Mouse (Mus musculus): Measurements from ENCODE around the gene Dusp6. TPM values are rescaled to one million over a fixed set of nuclear protein-coding genes. Genes with fewer than 3 reads are reported as not detected.

Dusp6 gene
- total RNA-seq, 2 experiments from 2014 or later = 72.3 to 107 TPM

DNA sequence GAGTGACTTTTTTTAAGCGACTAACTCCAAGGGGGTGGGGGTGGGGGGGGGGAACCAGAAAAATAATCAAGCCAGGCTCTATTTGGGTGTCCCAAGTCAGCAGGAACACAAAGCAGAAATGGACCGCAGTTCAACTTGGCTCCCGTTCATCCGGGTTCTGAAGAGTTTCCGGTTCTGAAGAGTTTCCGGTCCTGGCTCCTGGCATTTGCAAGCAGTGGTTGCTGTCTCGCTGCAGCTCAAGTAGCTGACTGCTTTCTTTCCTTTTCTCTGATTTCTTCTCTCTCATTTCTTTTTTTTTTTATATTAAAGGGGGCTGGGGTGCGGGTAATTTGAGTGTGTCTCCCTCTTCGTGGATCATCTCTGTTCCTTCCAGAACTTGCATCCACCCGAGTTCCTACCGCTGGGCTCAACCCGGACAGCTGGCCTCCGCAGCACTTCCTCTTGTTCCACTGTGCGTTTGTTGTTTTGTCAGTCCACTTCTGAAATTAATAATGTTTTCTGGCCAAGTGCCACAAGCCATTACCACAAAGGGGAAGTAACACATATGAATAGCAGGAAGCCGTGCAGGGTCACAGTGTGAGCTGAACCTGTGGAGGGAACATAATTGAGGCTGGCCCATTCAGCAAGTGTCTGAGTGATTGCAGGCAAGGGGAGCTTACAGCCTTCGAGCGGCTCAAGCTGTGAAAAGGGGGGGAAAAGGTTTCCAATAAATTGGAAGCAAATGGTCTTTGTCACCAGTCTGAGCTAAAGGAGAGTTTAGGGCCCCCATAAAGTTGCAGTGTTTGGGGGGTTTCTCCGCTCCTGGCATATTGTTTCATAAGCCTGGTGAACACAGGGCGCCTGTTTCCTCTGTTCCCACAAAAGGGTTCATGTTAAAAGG, 5.6 kb downstream of the Dusp6 start:
- intact Hi-C loops (cut with DNase I) = no loop called here
- DNase-seq (ENCODE audit: low spot score in 2 of 2) = peak; percentile 33 to 46

DNA sequence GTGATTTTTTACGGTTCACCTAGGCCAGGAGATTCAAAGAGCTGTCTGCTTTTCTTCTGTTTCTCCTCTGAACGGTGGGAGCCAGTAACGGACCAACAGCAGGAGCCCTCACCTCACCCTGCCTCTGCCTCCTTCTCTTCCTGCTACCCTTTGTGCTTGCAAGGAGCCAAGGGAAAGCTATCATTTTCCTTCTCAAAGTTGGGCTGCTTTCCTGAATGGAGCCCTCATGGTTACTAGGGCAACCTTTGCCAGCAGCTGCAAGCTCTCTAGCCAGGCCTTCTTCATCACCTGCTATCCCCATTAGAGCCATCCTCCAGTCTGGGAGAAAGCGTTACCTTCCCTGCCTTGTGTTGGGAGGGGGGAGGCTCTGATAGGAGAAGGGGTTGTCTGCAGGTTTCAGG, 6.3 kb downstream of the Dusp6 start:
- intact Hi-C loops (cut with DNase I) = no loop called here
- peak in 1 of 2 experiments; percentile 13 for DNase-seq (ENCODE audit: low spot score in 2 of 2)

DNA sequence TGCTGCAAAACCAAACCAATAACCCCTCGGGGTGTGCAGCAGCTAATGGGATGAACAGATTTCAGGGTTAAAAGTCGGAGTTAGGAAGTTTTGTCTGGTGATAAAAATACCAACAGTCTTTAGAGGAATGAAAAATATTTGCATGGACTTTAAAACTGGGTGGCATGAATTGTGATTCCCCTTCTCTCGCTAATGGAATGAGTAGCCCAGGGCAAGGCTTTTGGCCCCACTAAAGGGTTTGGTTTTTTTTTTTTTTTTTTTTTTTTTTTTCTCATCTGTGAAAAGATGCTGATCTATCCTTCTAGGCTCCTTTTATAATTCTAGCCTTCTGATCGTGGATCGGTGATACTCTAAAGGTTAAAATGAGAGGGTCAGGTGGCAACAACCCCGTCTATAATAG, 6.7 kb downstream of the Dusp6 start:
- no peak for DNase-seq (ENCODE audit: low spot score in 2 of 2)
- intact Hi-C loops (cut with DNase I) = no loop called here

DNA sequence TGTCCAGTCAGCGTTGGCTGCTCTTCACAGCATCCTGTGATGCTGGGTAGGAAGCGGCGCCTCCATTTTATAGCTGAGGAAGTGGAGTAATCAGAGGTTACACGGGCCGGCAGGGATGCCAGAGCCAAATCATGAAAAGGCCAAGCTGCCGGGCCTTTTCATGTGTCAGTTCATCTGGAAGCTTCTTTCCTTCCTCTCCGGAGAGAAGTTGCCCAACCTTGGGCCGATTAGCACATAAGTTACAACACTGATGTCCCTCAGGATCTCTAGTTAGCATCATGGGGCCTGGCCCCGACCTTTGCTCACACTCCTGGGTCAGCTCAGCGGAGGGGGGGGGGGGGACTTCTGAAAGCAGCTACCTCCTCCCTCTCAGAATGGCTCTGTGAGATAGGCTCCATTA, 7.4 kb downstream of the Dusp6 start:
- intact Hi-C loops (cut with DNase I) = no loop called here
- DNase-seq (ENCODE audit: low spot score in 2 of 2) = no peak

DNA sequence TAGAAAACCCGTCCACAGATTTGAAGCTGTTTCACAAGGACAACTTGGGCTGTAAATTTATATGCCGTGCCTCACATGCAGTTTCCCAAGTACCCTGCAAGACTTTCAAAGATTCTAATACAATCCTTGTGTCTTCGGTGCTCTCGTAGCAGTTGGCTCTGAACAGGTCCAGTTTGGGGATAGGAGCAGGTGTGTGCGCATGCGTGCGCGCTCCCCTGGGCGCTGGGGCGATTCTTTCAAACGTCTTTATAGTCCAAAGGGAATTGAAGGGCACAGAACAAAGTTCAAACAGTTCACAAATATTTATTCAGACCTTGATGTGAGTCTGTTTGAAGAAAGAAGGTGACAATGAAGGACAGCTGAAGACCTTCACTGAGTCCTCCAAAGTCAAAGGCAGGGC, 8.0 kb downstream of the Dusp6 start:
- DNase-seq (ENCODE audit: low spot score in 2 of 2) = no peak
- intact Hi-C loops (cut with DNase I) = no loop called here

DNA sequence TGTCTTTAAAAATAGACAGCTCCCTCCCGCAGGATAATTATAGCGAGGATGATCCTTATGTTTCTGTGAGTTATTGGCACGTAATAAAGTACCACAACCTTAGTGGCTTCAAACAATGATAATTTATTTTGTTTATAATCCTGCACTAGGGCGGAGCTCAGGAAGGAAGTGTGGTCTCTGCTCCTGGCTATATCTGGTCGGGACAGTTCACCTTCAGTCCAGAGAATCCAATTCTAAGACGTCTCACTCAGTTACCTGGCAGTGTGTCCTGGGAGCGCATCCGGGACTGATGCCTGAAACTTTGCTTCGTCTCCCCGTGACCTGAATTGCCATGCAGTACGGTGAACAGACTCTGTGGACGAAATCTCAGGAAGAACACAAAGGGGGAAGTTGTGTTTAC, 10.0 kb downstream of the Dusp6 start:
- DNase-seq (ENCODE audit: low spot score in 2 of 2) = no peak
- intact Hi-C loops (cut with DNase I) = no loop called here

DNA sequence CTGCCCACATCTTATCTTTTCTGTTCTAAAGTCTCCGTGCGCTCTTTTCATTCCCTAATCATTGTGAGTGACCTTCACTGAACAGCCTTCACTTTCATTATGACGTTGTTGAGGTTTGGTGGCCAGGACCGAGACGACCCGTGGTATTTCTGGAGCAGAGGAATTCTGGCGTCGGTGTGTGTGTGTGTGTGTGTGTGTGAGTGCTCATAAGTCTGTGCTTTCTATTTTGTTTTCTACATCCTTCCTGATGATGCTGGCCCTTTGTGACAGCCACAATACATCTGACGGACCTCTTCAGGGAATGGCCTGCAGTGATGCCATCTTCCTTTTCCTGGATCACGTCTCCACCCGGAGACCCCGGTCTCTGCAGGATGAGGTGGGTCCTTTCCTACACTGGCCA, 11.6 kb downstream of the Dusp6 start:
- intact Hi-C loops (cut with DNase I) = no loop called here
- no peak for DNase-seq (ENCODE audit: low spot score in 2 of 2)

DNA sequence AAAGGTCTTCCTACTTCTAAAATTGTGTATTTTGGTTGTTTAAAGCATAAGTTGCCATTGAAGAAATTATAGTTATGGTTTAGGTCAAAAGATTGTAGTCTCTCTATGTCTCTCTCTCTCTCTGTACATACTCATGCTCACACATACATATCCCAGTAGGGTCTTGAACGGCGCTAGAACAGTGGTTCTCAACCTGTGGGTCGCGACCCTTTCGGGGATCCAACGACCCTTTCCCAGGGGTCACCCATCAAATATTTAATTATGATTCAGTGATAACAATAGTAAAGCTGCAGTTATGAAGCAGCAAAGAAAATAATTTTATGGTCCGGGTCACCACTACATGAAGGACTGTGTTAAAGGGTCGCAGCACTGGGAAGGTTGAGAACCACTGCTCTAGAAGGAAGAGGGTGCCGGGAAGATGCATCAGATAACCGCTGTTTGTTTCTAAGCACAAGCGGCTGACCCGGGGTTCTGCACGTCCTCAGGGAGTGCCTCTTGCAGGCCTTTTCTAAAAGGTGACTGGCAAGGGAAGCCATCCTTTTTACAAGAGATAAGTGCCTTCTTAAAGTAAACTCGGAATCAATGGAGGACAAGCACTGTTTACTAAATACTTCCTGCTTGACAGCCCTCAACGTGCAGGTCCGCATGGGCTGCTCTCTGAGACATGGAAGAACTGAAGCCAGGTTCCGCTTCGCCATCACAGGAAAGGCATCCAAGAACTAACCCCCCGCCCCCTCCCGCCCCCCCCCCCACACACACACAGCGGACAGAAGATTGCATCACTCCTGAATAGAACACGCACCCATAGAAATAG, 16.2 kb downstream of the Dusp6 start:
- DNase-seq (ENCODE audit: low spot score in 2 of 2) = no peak
- intact Hi-C loops (cut with DNase I) = no loop called here

DNA sequence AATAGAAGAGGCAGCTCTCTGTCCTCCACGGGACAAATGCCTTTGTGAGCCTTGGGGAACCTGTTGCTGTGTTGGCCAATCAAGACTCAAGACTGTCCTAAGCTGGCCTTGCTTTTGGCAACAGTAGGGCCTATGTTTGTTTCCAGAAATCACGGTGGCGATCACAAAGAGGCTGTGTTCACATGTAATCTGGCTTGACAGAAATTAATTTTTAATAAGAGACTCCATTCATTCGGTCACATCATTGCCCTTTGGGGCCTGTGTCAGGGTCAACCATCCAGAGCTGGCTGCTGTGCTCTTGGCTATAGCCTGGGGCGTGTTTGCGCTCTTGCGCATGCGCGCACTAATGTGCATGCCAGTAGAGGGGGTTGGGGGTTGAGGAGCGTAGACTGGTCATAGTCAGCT, 21.0 kb downstream of the Dusp6 start:
- no peak for DNase-seq (ENCODE audit: low spot score in 2 of 2)
- intact Hi-C loops (cut with DNase I) = loop anchor here (2.0 kb wide), 1 partner anchor 27 kb away; no protein-coding TSS in a partner anchor

DNA sequence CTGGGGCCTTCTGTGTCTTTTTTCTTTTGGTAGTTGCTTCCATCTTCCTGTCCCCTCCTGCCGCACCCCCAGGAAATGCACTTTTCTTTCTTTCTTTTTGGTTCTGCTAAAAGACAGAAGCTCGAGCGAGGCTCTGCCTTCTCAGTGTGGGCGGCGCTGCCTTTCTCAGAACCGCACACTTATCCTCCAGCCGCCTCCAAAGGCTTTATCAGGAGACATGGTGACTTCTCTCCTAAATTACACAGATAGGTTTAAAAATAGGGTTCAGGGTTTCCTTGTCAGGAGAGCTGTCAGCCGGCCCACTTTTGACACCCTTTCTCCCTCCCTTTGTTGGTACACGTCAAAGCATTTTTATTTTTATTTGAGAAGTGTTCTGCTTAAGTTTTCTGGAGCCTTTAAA, 21.9 kb downstream of the Dusp6 start:
- peak; percentile 55 to 63 for DNase-seq (ENCODE audit: low spot score in 2 of 2)
- intact Hi-C loops (cut with DNase I) = loop anchor here (1.0 to 2.0 kb wide), 2 partner anchors 26 to 38 kb away; no protein-coding TSS in a partner anchor

DNA sequence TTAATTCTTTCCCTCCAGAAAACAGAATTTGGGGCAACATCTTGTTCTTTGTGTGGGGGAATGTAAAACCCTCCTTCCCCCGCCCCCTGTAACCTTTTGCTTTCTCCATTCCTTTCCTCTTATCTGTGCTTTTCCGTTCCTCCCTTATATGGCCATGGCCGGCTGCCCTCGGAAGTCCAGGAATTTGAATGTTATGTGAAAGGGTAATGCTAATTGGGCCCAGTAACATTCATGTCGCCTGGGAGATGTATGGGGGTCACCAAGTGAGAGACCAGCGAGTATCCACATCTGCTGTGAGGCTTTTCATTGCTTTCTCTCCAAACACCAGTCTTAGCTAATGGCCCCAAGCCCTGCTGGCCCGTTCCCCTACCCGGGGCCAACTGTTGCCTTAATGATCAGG, 22.7 kb downstream of the Dusp6 start:
- intact Hi-C loops (cut with DNase I) = loop anchor here (1.0 to 2.0 kb wide), 2 partner anchors 25 to 38 kb away; no protein-coding TSS in a partner anchor

DNA sequence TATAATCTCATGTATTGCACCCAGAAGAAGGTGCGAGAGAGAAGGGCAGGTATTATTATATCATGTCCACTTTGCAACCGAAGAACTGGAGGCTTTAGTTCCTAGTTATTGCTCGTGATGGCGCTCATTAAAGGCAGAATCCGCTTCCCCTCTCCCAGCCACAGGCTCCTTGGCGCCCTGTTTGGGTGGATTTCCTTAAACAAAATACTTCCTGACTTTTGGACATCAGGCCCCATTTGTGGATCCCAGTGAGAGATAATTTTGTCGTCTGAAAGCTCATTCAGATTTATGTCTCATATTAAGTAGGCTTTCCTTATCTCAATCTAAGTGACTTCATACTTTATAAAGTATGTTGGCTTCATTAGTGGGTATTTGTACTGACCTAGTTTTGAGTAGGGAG, 23.2 kb downstream of the Dusp6 start:
- intact Hi-C loops (cut with DNase I) = no loop called here
- DNase-seq (ENCODE audit: low spot score in 2 of 2) = no peak

More for the DNA sequence above, 22.7 kb downstream of the Dusp6 start:
- DNase-seq (ENCODE audit: low spot score in 2 of 2) = no peak

DNA sequence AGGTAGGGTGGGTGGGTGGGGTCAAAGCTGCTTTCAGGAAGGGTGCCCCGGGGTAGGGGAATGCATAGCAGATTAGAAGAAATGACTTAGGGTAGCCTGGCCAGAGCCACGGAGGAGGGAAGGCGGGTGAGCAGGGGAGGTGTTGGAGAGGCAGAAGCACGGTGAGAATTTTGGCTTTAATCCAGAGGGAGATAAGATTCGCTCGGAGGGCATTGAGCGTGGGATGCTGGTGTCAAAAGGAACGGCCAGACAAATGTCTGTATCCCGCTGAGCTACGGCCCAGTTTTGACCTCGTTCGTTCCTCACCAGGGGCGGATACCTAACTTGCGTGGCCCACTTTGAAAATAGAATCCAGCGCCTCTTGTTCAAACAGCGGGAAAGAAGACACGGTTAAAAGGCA, 23.8 kb downstream of the Dusp6 start:
- intact Hi-C loops (cut with DNase I) = no loop called here
- DNase-seq (ENCODE audit: low spot score in 2 of 2) = peak in 1 of 2 experiments; percentile 18

DNA sequence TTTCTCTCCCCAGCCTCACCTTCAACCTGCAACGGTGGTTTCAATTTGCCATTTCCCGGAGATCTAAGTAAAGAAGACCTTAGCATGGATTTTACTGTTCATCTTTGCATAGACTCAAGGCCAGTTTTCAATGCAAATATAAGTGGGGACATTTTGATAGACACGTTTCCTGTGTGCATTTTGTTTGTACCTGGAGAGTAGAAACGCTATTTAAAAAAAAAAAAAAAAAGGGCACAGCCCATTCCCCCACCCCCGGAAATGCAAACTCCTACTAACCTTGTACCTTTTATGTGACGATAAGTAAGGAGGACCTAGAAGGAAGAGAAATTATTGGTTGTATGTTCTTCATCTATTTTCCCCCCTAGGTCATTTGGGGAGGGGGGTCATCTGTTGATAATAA, 24.2 kb downstream of the Dusp6 start:
- DNase-seq (ENCODE audit: low spot score in 2 of 2) = no peak
- intact Hi-C loops (cut with DNase I) = no loop called here

DNA sequence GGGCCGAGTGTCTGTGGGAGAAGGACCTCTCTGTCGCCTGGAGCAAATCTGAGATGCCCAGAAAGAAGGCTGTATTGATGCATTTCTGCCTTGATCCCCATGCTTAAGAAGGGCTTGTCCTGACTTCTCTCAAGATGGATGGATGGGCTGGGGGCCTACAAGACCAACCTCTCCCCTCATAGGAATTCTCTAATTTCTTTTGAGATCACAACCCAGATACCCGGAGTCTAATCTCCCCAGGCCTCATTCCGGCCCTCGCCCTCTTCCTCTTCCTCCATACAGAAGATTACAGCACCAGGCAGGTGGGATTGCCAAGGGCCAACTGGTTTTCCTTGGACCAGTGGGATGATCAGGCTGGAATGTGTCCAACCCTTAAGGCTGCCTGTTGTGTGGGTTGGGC, 26.1 kb downstream of the Dusp6 start:
- intact Hi-C loops (cut with DNase I) = no loop called here
- DNase-seq (ENCODE audit: low spot score in 2 of 2) = no peak

DNA sequence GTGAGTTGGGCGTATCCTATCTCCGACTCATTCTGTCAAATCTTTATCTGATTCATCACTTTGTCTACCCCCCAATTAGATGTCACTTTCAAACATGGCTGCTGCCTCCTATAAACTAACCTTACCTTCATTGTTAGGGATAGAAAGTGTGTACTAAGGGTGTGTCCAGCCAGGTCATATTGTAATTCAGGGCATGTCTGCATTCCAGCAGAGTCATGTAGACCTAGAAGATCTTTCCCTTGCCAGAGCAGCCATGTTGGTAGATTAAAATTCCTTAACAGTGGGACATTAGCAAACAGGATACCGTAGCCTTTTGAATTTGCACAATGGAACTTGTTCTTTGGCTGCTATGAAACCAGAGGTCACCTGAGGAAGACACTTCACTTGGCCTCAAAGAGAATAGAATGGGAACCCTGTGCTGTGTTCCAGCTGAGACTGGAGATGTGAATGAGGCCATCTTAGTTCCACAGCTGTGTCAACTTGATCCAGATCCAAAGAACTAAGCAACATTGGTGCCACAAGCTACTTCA, 30.1 kb downstream of the Dusp6 start:
- intact Hi-C loops (cut with DNase I) = no loop called here
- DNase-seq (ENCODE audit: low spot score in 2 of 2) = no peak

DNA sequence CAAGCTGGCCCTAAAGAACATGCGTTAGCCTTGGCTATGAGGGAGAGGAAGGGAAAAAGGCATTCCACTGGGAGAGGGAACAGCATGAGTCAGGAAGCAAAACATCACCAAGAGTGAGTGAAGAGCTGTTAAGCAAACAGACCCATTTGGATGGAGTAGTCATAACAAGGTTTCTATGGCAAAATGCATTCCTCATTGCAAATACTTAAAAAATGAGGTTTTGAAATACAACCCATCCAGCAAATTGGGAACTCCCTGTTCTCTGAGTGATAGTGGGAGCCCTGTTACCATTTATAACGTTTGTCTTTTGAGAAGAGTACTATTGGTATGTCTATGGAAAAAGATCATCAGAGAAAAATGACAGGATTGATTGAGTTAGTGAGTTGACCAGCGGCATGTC, 34.7 kb downstream of the Dusp6 start:
- intact Hi-C loops (cut with DNase I) = no loop called here
- no peak for DNase-seq (ENCODE audit: low spot score in 2 of 2)

DNA sequence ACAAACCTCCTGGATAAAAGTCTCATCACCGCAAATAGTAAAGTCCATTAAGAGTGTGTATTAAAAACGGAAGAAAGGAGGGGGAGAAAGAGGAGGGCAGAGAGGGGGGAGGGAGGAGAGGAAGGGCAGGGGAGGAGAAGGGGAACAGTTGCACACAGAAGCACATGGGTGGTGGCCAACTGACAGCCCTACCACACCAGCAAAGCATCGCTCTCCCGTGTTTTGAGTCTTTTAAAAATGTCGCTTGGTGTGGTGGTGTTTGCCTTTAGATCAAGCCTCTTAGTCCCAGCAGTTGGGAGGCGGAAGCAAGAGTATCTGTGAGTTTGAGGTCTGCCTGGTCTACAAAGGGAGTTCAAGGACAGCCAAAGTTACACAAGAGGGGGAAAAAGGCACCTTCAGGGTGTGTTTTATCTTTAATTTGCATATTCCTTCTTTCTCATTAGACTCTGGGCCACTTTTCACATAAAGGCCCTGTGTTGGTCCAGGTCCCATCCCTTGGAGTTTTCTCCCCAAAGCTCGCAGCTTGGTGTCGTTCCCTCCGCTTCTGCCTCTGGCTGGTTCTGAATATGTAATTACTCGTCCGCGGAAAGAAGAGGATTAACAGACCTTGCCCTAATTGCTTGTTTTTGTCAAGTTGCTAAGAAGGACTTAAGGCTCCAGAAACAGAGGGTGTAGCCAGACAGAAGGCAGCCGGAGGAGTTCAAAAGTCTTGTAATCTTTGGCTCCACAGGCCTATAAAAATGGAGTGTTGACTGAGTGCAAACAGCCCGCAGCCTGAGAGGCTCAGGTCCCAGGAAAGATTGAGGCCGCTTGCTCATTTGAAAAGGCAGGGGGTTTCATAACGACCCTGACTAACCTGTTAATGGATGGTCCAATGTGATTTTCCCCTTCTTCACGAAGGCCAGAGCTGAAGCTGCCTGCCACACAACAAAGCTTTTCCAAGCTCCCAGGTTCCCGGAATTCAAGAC, 35.6 kb downstream of the Dusp6 start:
- intact Hi-C loops (cut with DNase I) = no loop called here
- DNase-seq (ENCODE audit: low spot score in 2 of 2) = no peak

DNA sequence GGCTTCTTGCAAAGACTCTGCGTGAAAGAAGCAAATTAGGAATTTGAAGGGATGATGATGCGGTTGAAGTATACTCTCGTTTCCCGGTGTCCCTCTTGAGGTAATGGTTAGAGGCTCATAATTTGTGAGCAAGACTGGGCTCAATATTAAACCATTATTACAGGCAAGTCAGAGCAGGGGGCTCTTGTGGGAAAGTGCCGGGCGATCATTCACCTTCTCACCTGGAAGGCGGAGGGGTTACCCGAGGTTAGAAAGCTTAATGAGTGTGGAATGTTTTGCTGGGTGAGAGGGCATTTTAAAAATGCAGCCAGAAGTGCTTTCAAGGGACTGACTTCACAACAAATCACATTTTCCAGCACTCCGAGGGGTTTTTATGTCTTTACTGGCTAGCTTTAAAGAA, 36.3 kb downstream of the Dusp6 start:
- intact Hi-C loops (cut with DNase I) = no loop called here
- no peak for DNase-seq (ENCODE audit: low spot score in 2 of 2)
